Mouse (Mus musculus): ENCODE measurements around the gene Nutm1.
A peak's percentile ranks its signal among the peaks of the same experiment; 100 is the strongest.

The Nutm1 gene

DNA sequence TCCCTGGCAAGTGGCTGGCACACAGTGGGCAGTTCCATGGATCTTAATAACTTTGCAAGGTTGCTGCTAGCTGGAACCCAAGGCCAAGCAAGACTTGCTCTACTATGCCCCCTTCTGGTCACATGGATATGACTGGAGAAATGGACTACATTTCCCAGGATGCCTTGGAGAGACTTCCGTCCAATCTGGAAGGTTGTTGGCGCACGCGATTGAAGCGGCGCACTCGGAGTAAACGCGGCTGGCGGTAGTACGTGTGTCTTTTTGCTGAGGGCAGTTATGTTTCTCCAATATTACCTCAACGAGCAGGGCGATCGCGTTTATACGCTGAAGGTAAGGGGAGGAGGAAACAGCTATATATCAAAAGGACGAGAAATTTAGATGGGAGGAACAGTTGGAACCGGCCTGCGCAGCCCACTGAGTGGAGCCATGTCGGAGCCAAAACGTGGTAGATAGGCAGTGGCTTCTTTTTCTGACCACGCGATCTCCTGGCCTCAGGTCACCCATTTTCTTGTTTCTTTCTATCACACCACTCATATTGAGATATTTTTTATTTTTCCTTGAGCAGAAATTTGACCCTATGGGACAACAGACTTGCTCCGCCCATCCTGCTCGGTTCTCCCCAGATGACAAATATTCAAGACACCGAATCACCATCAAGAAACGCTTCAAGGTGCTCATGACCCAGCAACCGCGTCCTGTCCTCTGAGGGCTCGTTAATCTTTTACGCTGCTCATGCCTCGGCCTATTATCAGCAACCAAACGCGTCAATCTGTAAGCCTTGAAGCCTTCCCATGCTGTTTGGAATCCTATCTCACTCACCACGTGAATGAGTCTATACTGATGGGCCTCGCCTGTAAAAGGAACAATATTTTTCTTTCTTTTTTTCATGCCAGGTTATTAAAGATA, 2.9 kb upstream of the Nutm1 start, which contains the start of gene Nop10:
Gene Nop10, plus strand, starts transcription at position 179 of the 906 bp plus-strand sequence.
- peak; percentile 98 for DNase-seq (ENCODE audit: low spot score)

DNA sequence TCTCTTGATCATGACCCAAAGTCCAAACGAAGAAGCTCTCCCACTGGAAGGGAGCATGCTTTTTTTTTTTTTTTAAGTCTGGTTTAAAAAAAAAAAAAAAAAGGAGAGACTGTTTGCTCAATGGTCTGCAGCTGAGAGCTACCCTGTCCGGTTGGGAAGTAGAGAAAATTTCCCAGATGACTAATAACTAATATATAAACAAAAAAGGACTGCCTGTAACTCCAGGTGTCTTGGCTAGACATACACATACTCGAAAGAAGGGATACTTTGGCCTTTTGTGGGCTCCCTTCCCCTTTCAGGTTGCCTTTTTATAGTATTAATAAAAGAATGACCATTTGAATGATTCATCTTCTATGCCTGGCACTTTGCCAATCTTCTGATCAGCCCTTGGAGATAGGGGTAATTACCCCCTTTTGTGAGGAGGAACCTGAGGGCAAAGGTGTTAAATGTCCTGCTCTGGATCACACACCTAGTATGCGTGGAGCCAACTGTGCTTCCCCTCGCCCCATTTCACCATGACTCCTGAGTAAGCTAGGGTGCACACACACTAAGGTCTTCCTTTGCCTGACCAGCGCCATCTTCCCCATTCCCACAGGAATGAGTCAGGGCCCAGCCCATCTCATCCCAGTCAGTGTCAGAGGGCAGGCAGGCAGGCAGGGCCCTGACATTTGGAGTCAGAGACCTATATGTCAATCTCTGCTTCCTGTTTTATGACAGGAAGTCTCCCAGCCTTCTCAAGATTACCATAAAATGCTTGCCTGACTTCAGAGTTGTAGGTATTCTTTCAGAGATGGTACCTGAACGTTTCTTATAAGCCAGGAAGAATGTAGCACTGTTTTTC, 4.2 kb downstream of the Nutm1 start:
- DNase-seq (ENCODE audit: low spot score): no peak

DNA sequence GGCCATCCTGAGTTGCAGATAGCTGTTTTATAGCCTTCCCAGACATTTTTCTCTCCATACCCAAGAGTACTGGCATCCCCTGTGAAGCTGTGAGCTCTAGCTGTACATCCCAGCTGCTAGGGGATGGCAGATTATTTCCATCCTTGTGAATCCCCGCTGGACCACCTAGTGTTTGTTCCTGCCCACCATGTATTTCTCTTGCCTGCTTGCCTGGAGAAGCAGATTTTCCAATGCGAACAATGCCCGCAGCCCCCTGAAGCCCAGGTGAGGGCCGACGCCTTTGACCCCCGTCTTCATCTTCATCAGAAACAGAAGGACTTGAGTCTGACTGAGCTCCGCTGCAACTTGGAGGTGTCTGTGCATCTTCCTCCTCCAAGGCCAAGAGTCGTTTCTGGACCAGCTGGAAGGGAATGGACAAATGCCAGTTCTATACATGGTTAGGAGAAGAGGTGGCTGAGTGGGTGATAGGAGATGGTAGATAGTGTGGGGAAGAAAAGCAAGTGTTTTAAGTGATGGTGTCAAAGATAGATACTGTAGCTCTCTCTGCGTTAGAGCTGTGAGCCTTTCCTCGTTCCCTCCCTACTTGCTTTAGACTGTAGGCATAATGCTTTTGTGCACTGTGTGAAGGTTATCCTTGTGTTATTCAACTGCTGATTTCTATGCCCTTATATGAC, 9.2 kb downstream of the Nutm1 start:
- DNase-seq (ENCODE audit: low spot score): no peak

DNA sequence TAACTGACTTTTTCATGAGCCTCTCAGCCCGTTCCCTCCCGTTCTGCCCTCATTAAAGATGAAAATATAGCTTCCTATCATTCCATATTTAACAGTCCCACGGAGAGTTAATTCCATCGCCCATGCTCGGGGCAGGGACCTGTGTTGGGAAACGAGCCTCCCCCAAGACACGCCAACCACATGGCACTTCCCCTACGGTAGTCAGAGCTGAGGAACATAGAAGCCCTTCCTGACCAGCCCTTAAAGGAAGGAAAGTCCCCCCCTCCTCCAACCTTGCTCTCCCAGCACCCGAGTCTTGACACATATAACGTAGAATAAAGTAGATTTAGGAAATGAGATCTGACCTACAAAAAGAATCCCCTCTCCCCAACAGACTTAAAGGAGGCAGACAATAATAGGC, 11.8 kb downstream of the Nutm1 start:
- no peak for DNase-seq (ENCODE audit: low spot score)

DNA sequence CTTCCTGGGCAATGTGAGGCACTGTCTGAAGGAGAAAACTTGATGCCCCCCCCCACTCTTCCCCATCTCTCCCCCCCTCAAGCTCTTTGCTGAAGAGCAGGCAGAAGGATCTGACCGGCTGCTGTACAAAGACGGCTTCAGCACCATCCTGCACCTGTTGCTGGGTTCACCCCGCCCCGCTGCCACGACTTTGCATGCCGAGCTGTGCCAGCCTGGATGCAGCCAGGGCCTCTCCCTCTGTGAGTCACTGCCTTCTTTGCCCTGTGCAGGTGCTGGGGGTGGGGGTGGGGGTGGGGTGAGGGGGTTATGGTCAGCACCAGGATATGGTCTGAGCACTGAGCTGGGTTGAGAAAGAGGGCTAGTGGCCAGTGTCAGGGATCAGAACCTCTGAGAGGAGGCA, 12.9 kb downstream of the Nutm1 start:
- DNase-seq (ENCODE audit: low spot score): no peak

DNA sequence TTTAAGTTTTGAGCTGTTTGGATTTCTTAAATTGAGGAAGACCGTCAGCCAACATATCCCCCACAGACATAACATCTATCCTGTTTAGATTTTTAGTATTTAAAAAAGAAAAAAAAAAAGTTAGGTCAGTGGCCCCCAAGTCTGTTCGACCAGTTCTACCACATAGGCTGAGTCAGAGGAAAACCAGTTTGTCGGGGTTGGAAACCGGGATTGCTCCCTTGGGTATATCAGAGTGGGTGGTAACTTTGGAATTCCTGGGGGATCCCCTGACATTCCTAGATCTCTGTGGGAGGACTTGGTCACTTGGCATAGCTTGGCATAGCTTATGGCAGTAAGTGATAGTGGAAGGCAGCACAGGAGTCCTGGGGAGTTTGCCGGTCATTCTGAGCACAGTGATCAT, 13.8 kb downstream of the Nutm1 start:
- no peak for DNase-seq (ENCODE audit: low spot score)

DNA sequence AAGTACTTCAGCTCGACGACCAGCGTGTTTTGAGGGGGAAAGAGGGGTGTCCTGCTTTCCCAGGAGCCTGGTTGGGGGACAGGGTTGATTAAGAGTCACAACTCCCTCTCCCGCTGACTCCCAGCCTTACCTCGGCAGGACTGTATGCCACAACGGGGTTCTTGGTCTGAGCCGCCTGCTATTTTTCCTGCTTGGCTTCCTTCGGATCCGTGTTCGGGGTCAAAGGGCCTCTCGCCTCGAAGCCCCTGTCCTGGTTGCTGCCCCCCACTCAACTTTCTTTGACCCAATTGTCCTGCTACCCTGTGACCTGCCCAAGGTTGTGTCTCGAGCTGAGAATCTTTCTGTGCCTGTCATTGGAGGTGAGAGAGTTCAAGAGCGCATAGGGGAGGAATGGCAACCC, 17.3 kb downstream of the Nutm1 start:
- no peak for DNase-seq (ENCODE audit: low spot score)

DNA sequence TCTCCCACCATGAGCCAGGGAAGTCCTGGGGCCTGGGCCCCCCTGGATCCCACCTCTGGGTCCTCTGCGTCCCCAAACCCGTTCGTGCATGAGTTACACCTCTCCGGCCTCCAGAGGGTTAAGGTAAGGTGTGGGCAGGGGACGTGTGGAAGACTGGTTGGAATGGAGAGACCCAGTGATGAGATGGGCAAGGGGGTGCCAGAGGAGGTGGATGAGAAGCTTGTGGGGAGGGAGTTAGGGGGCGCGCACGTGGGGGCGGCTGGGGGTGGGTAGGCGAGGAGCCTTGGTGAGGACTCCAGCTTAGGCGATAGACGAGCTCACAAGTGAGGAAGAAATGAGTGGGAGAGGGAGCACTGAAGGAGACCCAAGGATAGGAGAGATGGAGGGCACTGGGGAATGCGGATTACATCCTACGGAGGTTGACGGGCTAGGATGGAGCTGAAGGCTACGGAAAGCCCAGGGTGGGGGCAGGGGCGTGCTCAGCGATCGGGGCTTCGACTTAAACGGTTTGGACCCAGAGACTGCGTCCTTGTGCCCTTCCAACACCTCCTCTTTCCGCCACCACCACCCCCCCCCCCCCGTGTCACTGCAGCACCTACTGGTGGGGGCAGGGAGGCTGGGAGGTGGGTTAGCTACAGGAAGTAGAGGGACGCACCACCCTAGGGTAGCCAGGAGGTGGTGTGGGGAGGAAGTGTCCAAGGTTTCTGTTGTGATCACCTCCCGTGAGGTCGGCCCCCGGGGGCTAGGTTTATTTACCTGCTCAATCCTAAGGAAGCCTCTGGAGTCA, 19.0 kb downstream of the Nutm1 start:
- peak; percentile 65 for DNase-seq (ENCODE audit: low spot score)

DNA sequence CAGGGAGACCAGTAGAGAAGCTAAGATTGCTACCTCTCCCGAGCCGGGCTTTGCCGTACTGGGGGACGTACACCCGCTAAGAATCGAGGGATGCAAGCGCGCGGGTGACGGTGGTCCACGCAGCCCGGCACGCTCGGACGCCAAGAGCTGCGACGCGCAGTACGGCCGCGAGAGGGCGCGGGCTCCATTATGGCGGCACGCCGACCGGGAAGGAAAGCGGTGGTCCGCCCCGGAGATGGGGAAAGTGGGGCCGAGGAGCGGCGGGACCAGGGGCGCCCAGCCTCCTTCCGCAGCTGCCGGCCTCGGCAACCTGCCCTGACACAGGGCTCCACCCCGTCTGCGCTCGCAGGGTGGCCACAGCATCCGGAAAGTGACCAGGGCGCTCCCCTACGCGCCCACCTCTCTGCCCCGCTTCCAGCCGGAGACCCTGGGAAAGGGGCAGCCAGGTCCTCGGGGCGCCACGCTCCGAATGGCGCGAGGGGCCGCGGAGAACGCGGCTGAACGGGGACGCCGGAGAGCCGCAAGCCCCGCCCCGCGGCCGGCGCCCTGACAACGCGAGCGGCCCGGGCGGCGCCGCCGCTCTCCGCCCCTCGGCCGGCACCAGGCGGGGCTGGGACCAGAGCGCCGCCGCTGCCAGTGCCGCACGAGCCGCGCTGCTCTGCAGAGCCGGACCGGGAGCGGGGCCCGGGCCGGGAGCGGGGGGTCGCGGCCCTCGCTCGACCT, 19.7 kb downstream of the Nutm1 start, which contains the start of gene Lpcat4:
Gene Lpcat4, plus strand, starts transcription at position 257 of the 723 bp plus-strand sequence.
- DNase-seq (ENCODE audit: low spot score): peak; percentile 92

DNA sequence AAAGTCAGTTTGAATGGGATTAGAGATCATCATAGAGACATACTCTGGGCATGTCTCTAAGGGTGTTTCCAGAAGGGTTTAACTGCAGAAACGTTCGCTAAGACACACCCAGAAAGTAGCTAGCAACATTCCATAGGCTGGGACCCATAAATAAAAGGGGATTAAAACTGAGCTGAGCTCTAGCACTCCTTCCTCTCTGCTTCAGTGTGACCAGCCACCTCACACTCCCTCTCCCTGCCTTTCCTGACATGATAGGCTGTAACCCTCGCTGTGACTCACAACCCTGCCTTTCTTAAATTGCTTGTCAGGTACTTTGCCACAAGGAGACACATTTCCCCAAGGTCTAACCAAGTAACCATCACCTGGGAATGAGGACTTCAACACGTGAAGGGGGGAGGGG, 21.1 kb downstream of the Nutm1 start:
- no peak for DNase-seq (ENCODE audit: low spot score)

DNA sequence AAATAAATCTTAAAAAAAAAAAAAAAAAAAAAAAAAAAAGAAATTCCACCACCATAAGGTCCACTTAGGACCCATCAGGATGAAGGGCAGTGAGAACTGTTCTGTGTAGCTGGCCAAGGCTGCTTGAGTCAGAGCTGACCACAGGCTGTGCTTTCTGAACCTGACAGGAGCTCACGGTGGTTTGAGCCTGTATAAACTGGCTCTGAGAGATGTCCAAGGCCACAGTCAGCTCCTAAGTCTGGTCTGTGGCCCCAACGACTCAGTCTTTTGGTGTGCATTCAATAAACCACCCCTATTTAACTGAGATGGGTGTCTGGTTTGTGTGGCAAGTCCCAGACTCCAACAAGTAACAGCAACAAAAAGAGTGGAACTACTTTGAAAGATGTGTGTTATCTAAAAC, 22.5 kb downstream of the Nutm1 start:
- DNase-seq (ENCODE audit: low spot score): no peak

DNA sequence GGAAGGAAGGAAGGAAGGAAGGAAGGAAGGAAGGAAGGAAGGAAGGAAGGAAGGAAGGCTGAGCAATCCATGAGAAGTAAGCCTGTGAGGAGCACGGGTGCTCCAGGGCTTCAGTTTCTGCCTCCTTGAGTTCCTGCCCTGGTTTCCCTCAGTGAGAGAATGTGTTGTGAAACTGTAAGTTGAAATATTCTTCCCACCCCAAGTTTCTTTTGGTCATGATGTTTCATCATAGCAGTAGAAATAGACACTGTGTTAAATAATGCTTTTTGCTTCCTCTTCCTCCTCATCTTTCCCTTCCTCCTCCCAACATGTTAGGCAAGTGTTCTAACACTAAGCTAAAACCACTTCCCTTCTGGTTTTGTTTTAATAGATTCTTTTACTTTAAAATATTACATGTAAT, 26.5 kb downstream of the Nutm1 start:
- DNase-seq (ENCODE audit: low spot score): no peak

DNA sequence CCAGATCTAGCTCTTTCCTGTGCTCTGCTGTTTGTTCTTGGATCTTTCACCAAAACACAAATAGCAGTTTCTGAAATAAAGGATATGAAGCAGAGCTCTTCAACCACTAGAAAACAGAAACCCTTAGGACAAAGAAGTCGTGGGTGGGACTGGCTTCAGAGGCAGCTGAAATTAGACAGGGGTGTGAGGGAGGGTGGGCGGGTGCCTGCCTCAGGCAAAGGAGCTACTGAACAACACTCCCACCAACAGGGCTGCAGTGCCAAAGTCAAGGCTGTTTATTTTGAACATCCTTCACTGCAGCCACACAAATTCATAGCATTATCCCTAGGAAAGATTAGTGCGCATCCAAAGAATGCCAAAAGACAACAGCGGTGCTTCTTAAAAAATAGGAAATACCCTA, 34.7 kb downstream of the Nutm1 start:
- DNase-seq (ENCODE audit: low spot score): no peak

DNA sequence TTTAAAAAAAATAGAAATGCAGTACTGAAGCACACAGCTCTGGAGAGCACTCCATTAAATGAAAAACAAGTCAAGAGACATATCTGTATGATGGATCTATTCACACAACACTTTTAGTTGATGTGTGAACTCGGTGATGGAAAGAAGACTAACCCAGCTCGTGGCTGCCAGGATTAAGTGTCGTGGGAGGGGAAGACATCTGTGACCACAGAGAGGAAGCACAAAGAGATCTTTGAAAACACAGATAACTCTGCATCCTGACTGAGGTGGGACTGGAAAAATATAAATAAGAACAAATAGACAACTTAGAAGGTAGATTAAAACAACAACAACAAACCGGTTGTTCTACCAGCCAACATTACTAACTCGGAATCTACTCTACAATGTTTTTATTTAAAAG, 36.5 kb downstream of the Nutm1 start:
- DNase-seq (ENCODE audit: low spot score): no peak

DNA sequence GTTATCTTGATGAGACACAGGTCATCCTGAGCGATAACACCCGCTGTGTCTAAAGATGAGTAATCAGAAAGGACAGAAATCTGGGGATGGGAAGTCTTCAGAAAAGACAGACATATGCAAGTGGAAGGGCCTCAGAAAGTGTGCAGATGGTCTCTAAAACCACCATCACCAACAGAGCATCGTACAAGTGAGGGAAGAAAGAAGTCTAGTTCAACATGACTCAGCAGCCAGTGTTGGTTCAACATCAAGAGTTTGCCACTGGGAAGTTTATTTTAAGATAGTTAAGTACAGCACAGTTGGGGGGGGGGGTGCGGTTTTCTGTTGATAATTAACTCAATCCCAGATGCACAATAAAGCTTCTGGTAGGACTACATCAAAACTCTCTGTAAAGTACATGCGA, 38.2 kb downstream of the Nutm1 start:
- no peak for DNase-seq (ENCODE audit: low spot score)

DNA sequence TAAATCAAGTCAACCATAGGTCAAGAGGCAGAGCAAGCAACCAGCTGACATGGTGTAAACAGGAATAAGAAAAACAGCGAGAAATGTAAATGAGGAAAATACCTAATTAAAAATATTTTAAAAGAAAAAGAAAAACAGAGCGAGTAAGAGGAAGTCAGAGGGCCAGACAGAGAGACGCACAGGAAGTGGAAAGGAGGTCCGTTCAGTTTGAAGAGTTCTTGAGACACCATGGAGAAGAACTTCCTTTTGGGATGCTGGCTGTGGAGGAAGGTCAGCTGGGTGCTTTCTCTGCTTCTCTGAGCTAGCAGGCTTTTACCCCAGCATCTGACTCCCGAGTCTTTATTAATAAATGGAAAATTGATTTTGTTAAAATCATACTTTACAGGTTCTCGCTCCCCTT, 41.5 kb downstream of the Nutm1 start:
- no peak for DNase-seq (ENCODE audit: low spot score)

DNA sequence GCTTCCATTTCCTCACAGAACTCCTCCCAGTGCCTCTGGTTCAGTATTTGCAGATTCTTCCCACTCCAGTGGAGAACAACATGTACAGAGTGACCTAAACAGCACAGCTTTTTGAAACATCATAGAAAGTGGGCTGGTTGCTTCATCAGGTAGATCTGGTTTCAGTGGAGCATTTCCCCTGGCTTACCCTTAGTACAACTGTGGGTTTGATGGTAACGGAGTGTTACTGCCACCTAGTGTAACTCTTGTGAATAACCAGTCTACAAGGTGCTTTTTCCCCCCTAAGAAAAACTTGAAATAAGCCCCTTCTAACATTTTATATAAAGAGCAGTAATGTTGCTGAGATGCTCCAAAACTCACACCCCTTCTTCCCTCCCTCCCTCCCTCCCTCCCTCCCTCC, 43.1 kb downstream of the Nutm1 start:
- DNase-seq (ENCODE audit: low spot score): peak; percentile 72

DNA sequence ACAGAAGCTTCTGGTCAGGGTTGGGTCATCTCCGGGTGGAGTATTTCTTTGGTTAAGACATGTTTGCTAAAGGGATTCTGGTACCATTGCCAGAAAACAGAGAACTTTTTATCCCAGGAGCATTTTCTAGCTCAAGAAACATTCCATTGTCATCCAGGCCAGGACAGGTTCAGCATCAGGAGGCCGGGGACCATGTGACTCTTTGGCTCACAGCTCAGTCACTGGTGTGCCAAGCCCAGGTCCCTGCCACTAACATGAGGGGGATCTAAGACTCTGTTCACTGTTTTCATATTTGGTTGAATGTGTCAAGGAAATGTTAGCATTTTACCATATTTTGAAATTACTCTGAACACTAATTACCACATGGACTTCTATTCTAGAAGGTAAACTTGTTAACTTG, 48.4 kb downstream of the Nutm1 start:
- DNase-seq (ENCODE audit: low spot score): no peak

DNA sequence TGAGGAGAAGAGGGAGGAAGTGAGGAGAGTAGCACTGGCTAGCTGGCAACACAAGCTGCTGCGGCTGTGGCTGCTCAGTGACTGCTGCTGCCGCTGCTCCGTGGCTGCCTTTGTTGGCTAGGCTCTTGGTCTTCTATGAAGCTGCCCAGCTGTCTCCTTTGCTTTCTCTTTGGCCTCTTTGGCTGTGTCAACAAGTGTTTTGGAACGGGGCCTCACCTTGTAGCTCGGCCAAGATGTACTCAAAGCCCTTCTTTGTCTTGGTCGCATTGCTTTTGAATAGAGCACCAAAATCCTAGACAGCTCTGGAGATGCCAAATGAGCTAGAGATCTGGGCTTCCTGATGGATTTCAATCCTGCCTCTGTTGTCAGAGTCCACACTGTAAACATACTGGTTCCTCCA, 48.9 kb downstream of the Nutm1 start:
- no peak for DNase-seq (ENCODE audit: low spot score)

DNA sequence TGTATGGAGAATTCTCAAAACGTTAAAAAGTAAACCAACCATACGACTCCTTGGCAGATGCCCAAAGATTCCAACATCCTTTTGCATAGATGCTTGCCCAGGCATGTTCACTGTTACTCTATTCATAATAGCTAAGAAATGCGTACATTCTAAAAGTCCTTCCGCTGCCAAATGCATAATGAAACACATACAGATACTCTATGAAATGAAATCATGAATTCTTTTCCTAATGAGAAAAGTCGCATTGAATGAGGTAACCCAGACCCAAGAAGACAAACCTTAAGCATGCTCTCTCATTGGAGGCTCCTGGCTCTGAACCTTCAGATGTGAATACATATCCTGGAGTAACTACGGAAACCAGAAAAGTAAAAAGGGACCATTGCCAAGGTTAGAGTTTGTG, 56.0 kb downstream of the Nutm1 start:
- DNase-seq (ENCODE audit: low spot score): no peak

Data from embryo, embryonic 10.5 days (tissue).